8 mouse cellular contexts compared by ENCODE assay signal in genomic region chr1:177440981-177441491, GRCm38 (mm10). TPM values are rescaled to one million over a fixed set of nuclear protein-coding genes. Genes with fewer than 3 reads are reported as not detected.
A peak's percentile ranks its signal among the peaks of the same experiment; 100 is the strongest.
DNase-seq lines count a peak whose midpoint lies in the region; ATAC-seq and TF ChIP-seq lines count a peak whose summit lies in the region.

No protein-coding gene starts in this region.

- WGBS in heart, embryonic 12.5 days, result 2% methylated on average over 6 of the region's 6 CpGs
- 0% methylated on average over 6 of the region's 6 CpGs for WGBS in forebrain, embryonic 15.5 days
- 4% methylated on average over 6 of the region's 6 CpGs for WGBS in liver, embryonic 12.5 days (ENCODE audit: insufficient replicate concordance)

- TF ChIP-seq RAD21 in MEL (IDR thresholded peaks at IDR 0.05; ENCODE audit: low read depth, low read length), result no peak

- H3K79me2 ChIP-seq in MEL (ENCODE audit: control insufficient read depth, insufficient read depth, low read length, poor library complexity), result peaks cover 23% of the 10 kb centered on the region

- DNase-seq in heart, postnatal 4 days, result no peak
- DNase-seq in MEL (ENCODE audit: low read depth, low spot score), result peak; percentile 76
- DNase-seq in urinary bladder, adult 2 months (ENCODE audit: low spot score), result no peak
- no peak for DNase-seq in cerebellum, adult 8-10 months
- DNase-seq in adrenal gland, adult 8-10 months, result no peak

- H3K4me1 ChIP-seq in heart, embryonic 12.5 days (replicated peaks), result peaks cover 24% of the 10 kb centered on the region
- H3K4me1 ChIP-seq in MEL (ENCODE audit: control insufficient read depth in 1 of 2, insufficient read depth in 2 of 2, low read length in 2 of 2), result peaks cover 6 to 20% of the 10 kb centered on the region in 2 experiments
- H3K4me1 ChIP-seq in forebrain, embryonic 15.5 days, result peaks cover 24% of the 10 kb centered on the region
- peaks cover 35% of the 10 kb centered on the region for H3K4me1 ChIP-seq in liver, embryonic 12.5 days

- H3K27ac ChIP-seq in heart, embryonic 12.5 days (ENCODE audit: poor library complexity, severe bottlenecking), result peak overlapping the region; percentile 97
- H3K27ac ChIP-seq in MEL (ENCODE audit: control insufficient read depth, low read depth, low read length), result peak overlapping the region; percentile 83
- H3K27ac ChIP-seq in forebrain, embryonic 15.5 days (replicated peaks), result peak overlapping the region; percentile 98
- H3K27ac ChIP-seq in liver, embryonic 12.5 days, result peak overlapping the region; percentile 98

- H3K9me3 ChIP-seq in heart, embryonic 12.5 days (replicated peaks), result no peaks in the 10 kb centered on the region
- no peaks in the 10 kb centered on the region for H3K9me3 ChIP-seq in MEL (replicated peaks; ENCODE audit: insufficient read depth, low read length)
- H3K9me3 ChIP-seq in forebrain, embryonic 15.5 days, result no peaks in the 10 kb centered on the region
- H3K9me3 ChIP-seq in liver, embryonic 12.5 days (replicated peaks), result no peaks in the 10 kb centered on the region

- H3K27me3 ChIP-seq in heart, embryonic 12.5 days (replicated peaks), result no peaks in the 10 kb centered on the region
- H3K27me3 ChIP-seq in MEL (ENCODE audit: control insufficient read depth in 1 of 2, insufficient read depth in 2 of 2, low read length in 2 of 2), result no peaks in the 10 kb centered on the region; a peak in 1 of 4 replicates
- no peaks in the 10 kb centered on the region for H3K27me3 ChIP-seq in forebrain, embryonic 15.5 days
- no peaks in the 10 kb centered on the region for H3K27me3 ChIP-seq in liver, embryonic 12.5 days (replicated peaks)

- TF ChIP-seq CTCF in MEL (IDR thresholded peaks at IDR 0.05 in 2 of 3, conservative IDR thresholded peaks at IDR 0.05 in 1 of 3; ENCODE audit: control insufficient read depth in 1 of 3, insufficient read depth in 1 of 3, low read depth in 2 of 3, low read length in 3 of 3, poor library complexity in 1 of 3, severe bottlenecking in 1 of 3), result no peak

- no peaks in the 10 kb centered on the region for H3K36me3 ChIP-seq in heart, embryonic 12.5 days
- peaks cover 0 to 27% of the 10 kb centered on the region in 2 experiments; a peak in 2 of 4 replicates for H3K36me3 ChIP-seq in MEL (ENCODE audit: control insufficient read depth in 1 of 2, insufficient read depth in 2 of 2, low read length in 2 of 2)
- H3K36me3 ChIP-seq in forebrain, embryonic 15.5 days, result no peaks in the 10 kb centered on the region
- H3K36me3 ChIP-seq in liver, embryonic 12.5 days, result no peaks in the 10 kb centered on the region

- peak overlapping the region; percentile 88 for H3K9ac ChIP-seq in heart, embryonic 12.5 days
- H3K9ac ChIP-seq in MEL (ENCODE audit: control insufficient read depth, low read depth, low read length, poor library complexity, severe bottlenecking), result peak overlapping the region; percentile 89
- H3K9ac ChIP-seq in forebrain, embryonic 15.5 days (replicated peaks), result peak overlapping the region; percentile 74
- H3K9ac ChIP-seq in liver, embryonic 12.5 days, result peak overlapping the region; percentile 90

- peak overlapping the region; percentile 100 for H3K4me3 ChIP-seq in heart, embryonic 12.5 days
- H3K4me3 ChIP-seq in MEL (ENCODE audit: control insufficient read depth in 1 of 2, insufficient read depth in 1 of 2, low read depth in 2 of 2, low read length in 2 of 2), result peak overlapping the region; percentile 77 to 87
- H3K4me3 ChIP-seq in forebrain, embryonic 15.5 days, result peak overlapping the region; percentile 71
- H3K4me3 ChIP-seq in liver, embryonic 12.5 days, result peak overlapping the region; percentile 85

- TF ChIP-seq EP300 in MEL (IDR thresholded peaks at IDR 0.05; ENCODE audit: low read depth in 1 of 2, low read length in 2 of 2), result 0 out of 4 replicates have a peak, but pooled peaks of 1 of the 2 experiments have one; percentile 29

- ATAC-seq in heart, embryonic 12.5 days (ENCODE audit: insufficient number of reproducible peaks, low FRiP score), result no peak
- no peak for ATAC-seq in forebrain, embryonic 15.5 days (replicated peaks)
- ATAC-seq in liver, embryonic 12.5 days, result no peak

- no peak for TF ChIP-seq POLR2A in MEL (IDR thresholded peaks at IDR 0.05; ENCODE audit: control insufficient read depth in 1 of 2, insufficient read depth in 1 of 2, low read depth in 1 of 2, low read length in 2 of 2, poor library complexity in 1 of 2)

- H3K4me2 ChIP-seq in heart, embryonic 12.5 days, result peak overlapping the region; percentile 80
- H3K4me2 ChIP-seq in forebrain, embryonic 15.5 days (replicated peaks), result peak overlapping the region; percentile 51
- H3K4me2 ChIP-seq in liver, embryonic 12.5 days, result peak overlapping the region; percentile 93

TF ChIP-seq in MEL, 35 proteins besides CTCF, POLR2A, EP300 and RAD21:
- TF ChIP-seq MYC (IDR thresholded peaks at IDR 0.05; ENCODE audit: low read depth, low read length) (peak; percentile 60), NELFE (IDR thresholded peaks at IDR 0.05; ENCODE audit: low read depth, low read length) (no peak), POLR2AphosphoS2 (IDR thresholded peaks at IDR 0.05; ENCODE audit: low read length) (no peak), CHD1 (IDR thresholded peaks at IDR 0.05; ENCODE audit: low read depth, low read length) (no peak), SIN3A (IDR thresholded peaks at IDR 0.05; ENCODE audit: low read length) (peak; percentile 76), MYB (IDR thresholded peaks at IDR 0.05; ENCODE audit: low read depth, low read length) (no peak), GATA1 (IDR thresholded peaks at IDR 0.05; ENCODE audit: low read depth, low read length) (no peak), MEF2A (IDR thresholded peaks at IDR 0.05; ENCODE audit: extremely low read depth, insufficient replicate concordance, low read depth, low read length, poor library complexity, severe bottlenecking) (no peak), KAT2A (conservative IDR thresholded peaks at IDR 0.05; ENCODE audit: low read depth, low read length) (no peak), HCFC1 (IDR thresholded peaks at IDR 0.05; ENCODE audit: low read depth, low read length) (0 out of 2 replicates have a peak, but pooled peaks have one; percentile 35), CHD2 (IDR thresholded peaks at IDR 0.05; ENCODE audit: low read length) (no peak), ETS1 (IDR thresholded peaks at IDR 0.05; ENCODE audit: low read depth, low read length) (no peak), ZKSCAN1 (IDR thresholded peaks at IDR 0.05; ENCODE audit: low read depth, low read length) (no peak)

RNA-seq across cellular contexts. Expression of gene Zbtb18, which starts 1.1 kb away (rescaled TPM):
- polyA plus RNA-seq in heart, embryonic 12.5 days (2016; fragmentation: Nextera tagmentation; extraction: Ambion mirVana), result 1.5 and 1.6 TPM in 2 replicates
- 10 to 100 TPM; 44.2 to 49.7 TPM for total RNA-seq in heart, postnatal 4 days (2021)
- 15.2 and 15.6 TPM in 2 replicates for total RNA-seq in MEL (2012; rRNA removed)
- 10 to 100 TPM in 1 of 2 experiments, not detected in 1; 23.8 TPM for polyA plus RNA-seq in MEL (2012; ENCODE audit: insufficient read depth in 1 of 2, insufficient read length in 2 of 2, low read depth in 1 of 2, low replicate concordance in 2 of 2, missing spikeins in 1 of 2)
- 136 and 150 TPM in 2 replicates for polyA plus RNA-seq in forebrain, embryonic 15.5 days (2015; fragmentation: Nextera tagmentation; extraction: Ambion mirVana)
- 0.49 TPM in 2 replicates for polyA plus RNA-seq in liver, embryonic 12.5 days (2016; fragmentation: Nextera tagmentation; extraction: Ambion mirVana)
- polyA plus RNA-seq in urinary bladder, adult 2 months (2012; rRNA removed), result 11.9 and 27.0 TPM in 2 replicates
- total RNA-seq in adrenal gland, adult 8-10 months (2022), result 10 to 100 TPM; 16.0 to 25.7 (median 20.7) TPM
